Mouse (Mus musculus): ENCODE data around the gene Noto. TPM values are rescaled to one million over a fixed set of nuclear protein-coding genes. Genes with fewer than 3 reads are reported as not detected.
"Not testable (repeated sequence)": the region's sequence is repeated elsewhere in the genome, so short reads cannot be mapped to it uniquely, and the experiment has no call there.

Gene Noto
- polyA plus RNA-seq, 1 experiment, result not detected

DNA sequence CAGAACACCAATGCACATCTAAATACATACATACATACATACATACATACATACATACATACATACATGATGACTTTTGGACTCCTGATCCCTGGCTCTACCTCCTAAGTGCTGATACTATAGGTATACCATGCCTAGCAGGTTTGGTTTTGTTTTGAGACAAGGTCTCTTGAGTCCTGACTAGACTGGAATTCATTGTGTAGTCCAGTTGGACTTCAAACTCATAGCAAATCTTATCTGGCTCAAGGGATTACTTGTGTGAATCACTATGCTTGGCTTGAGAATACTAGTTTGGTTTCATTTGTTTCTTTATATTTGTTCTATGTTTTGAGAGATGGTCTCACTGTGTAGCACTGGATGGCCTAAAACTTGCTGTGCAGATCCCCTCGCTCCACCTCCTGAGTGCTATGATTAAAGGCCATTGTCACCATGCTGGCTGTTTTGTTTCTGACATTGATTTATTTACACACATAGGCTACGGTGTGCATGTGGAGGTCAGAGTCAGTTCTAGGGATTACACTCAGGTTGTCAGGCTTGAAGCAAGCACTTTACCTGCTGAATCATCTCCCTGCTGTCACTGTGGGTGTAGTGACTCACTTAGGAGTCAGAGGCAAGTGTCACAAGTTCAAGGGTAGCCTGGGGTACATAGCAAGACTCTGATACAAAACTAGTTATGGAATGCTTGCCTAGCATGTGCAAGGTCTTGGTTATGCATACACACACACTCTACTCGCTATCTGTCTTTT, 20.0 kb downstream of the Noto start:
- peaks cover 95% of the 10 kb centered on the region for H3K36me3 ChIP-seq (ENCODE audit: control insufficient read depth)

GRCm38 (mm10) chr6:85444266-85444965, 20.7 kb downstream of the Noto start:
- Histone ChIP-seq H3K4me3 (replicated peaks) (no peak overlapping the region), H3K9me3 (ENCODE audit: control insufficient read depth, low read length) (no peaks in the 10 kb centered on the region), H3K27me3 (ENCODE audit: control insufficient read depth) (no peaks in the 10 kb centered on the region), H3K36me3 (ENCODE audit: control insufficient read depth) (peaks cover 91% of the 10 kb centered on the region), H3K4me1 (ENCODE audit: control insufficient read depth) (no peaks in the 10 kb centered on the region; the same call in 1 of the 2 replicates)
- TF ChIP-seq TAL1 (IDR thresholded peaks at IDR 0.05; ENCODE audit: low read length) (no peak), GATA1 (IDR thresholded peaks at IDR 0.05; ENCODE audit: low read length) (no peak)

More for the DNA sequence above, 20.0 kb downstream of the Noto start:
- TF ChIP-seq GATA1 (IDR thresholded peaks at IDR 0.05; ENCODE audit: low read length), result no peak
- TF ChIP-seq TAL1 (IDR thresholded peaks at IDR 0.05; ENCODE audit: low read length), result no peak
- Histone ChIP-seq H3K4me3 (replicated peaks) (no peak overlapping the region), H3K4me1 (ENCODE audit: control insufficient read depth) (no peaks in the 10 kb centered on the region; the same call in 1 of the 2 replicates), H3K9me3 (ENCODE audit: control insufficient read depth, low read length) (no peaks in the 10 kb centered on the region), H3K27me3 (ENCODE audit: control insufficient read depth) (no peaks in the 10 kb centered on the region)

DNA sequence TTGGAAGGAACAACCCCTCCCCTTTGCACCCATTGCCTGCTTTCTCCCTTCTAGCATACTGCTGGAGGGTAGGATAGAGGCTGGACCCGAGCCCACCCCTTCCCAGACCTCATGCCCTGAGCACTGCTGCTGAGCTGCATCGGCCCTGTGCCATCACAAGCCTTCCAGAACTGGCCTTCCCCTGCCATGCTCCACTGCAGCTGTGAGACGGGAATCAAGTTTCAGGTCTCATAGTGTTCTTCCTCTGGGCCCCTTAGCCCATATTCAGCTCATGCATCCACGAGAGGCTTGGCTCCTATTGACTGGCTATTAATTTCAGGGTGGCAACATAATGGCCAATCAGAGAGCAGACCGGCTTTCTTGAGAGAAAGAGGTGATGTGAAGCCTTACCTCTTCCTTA, 21.6 kb downstream of the Noto start:
- Histone ChIP-seq H3K27me3 (ENCODE audit: control insufficient read depth) (no peaks in the 10 kb centered on the region), H3K36me3 (ENCODE audit: control insufficient read depth) (peaks cover 84% of the 10 kb centered on the region), H3K4me1 (ENCODE audit: control insufficient read depth) (peaks cover 6% of the 10 kb centered on the region), H3K9me3 (ENCODE audit: control insufficient read depth, low read length) (no peaks in the 10 kb centered on the region), H3K4me3 (replicated peaks) (no peak overlapping the region)
- TF ChIP-seq TAL1 (IDR thresholded peaks at IDR 0.05; ENCODE audit: low read length) (no peak), GATA1 (IDR thresholded peaks at IDR 0.05; ENCODE audit: low read length) (no peak)

GRCm38 (mm10) chr6:85447351-85447750, 23.7 kb downstream of the Noto start:
- H3K9me3 ChIP-seq (ENCODE audit: control insufficient read depth, low read length), result no peaks in the 10 kb centered on the region
- no peaks in the 10 kb centered on the region for H3K27me3 ChIP-seq (ENCODE audit: control insufficient read depth)
- peaks cover 64% of the 10 kb centered on the region for H3K36me3 ChIP-seq (ENCODE audit: control insufficient read depth)
- TF ChIP-seq GATA1 (IDR thresholded peaks at IDR 0.05; ENCODE audit: low read length), result no peak
- TF ChIP-seq TAL1 (IDR thresholded peaks at IDR 0.05; ENCODE audit: low read length), result no peak
- H3K4me1 ChIP-seq (ENCODE audit: control insufficient read depth), result peaks cover 16% of the 10 kb centered on the region
- H3K4me3 ChIP-seq (replicated peaks), result no peak overlapping the region

DNA sequence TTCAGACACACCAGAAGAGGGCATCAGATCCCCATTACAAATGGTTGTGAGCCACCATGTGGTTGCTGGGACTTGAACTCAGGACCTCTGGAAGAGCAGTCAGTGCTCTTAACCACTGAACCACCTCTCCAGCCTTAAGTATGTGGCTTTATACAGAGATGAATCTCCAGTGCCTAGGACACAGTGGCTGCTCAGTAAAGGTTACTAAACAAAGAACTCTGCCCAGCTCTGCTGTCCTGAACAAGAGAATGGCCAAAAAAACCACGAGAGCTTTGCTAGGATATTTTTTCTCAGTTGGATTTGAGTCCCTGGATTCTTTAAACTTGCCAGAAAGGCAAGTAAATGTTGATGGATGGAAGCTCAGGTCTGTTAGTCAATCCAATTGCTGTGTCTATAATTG, 26.5 kb downstream of the Noto start:
- Histone ChIP-seq H3K4me1 (ENCODE audit: control insufficient read depth) (peaks cover 42% of the 10 kb centered on the region), H3K36me3 (ENCODE audit: control insufficient read depth) (peaks cover 57% of the 10 kb centered on the region), H3K4me3 (replicated peaks) (peak overlapping the region; percentile 96)
- not testable (repeated sequence) for H3K9me3 ChIP-seq (ENCODE audit: control insufficient read depth, low read length); H3K27me3 ChIP-seq (ENCODE audit: control insufficient read depth)

GRCm38 (mm10) chr6:85450697-85451663, 27.3 kb downstream of the Noto start, which contains the start of gene Cct7:
Gene Cct7, plus strand, starts transcription at chr6:85451514.
- Histone ChIP-seq H3K36me3 (ENCODE audit: control insufficient read depth) (peaks cover 54% of the 10 kb centered on the region), H3K4me3 (replicated peaks) (peak within 1 kb of the TSS; percentile 96)
- TF ChIP-seq GATA1 (IDR thresholded peaks at IDR 0.05; ENCODE audit: low read length) (no peak), TAL1 (IDR thresholded peaks at IDR 0.05; ENCODE audit: low read length) (no peak)

GRCm38 (mm10) chr6:85451664-85452410, 28.2 kb downstream of the Noto start, which contains the start of gene Pradc1:
Gene Pradc1, minus strand, starts transcription at chr6:85451970.
- Histone ChIP-seq H3K4me1 (ENCODE audit: control insufficient read depth) (peaks cover 56% of the 10 kb centered on the region), H3K36me3 (ENCODE audit: control insufficient read depth) (peaks cover 53% of the 10 kb centered on the region)
- TF ChIP-seq GATA1 (IDR thresholded peaks at IDR 0.05; ENCODE audit: low read length) (no peak), TAL1 (IDR thresholded peaks at IDR 0.05; ENCODE audit: low read length) (no peak)

More at GRCm38 (mm10) chr6:85450697-85451663, 27.3 kb downstream of the Noto start, which contains the start of gene Cct7:
- Histone ChIP-seq H3K4me1 (ENCODE audit: control insufficient read depth) (peaks cover 47% of the 10 kb centered on the region), H3K9me3 (ENCODE audit: control insufficient read depth, low read length) (no peaks in the 10 kb centered on the region), H3K27me3 (ENCODE audit: control insufficient read depth) (no peaks in the 10 kb centered on the region)

GRCm38 (mm10) chr6:85452411-85452665, 28.7 kb downstream of the Noto start:
- no peak for TF ChIP-seq GATA1 (IDR thresholded peaks at IDR 0.05; ENCODE audit: low read length)
- no peak for TF ChIP-seq TAL1 (IDR thresholded peaks at IDR 0.05; ENCODE audit: low read length)
- peak overlapping the region; percentile 96 for H3K4me3 ChIP-seq (replicated peaks)
- peaks cover 59% of the 10 kb centered on the region for H3K4me1 ChIP-seq (ENCODE audit: control insufficient read depth)
- H3K36me3 ChIP-seq (ENCODE audit: control insufficient read depth), result peaks cover 53% of the 10 kb centered on the region
- H3K27me3 ChIP-seq (ENCODE audit: control insufficient read depth), result no peaks in the 10 kb centered on the region
- no peaks in the 10 kb centered on the region for H3K9me3 ChIP-seq (ENCODE audit: control insufficient read depth, low read length)

More at GRCm38 (mm10) chr6:85451664-85452410, 28.2 kb downstream of the Noto start, which contains the start of gene Pradc1:
- H3K9me3 ChIP-seq (ENCODE audit: control insufficient read depth, low read length), result no peaks in the 10 kb centered on the region
- no peaks in the 10 kb centered on the region for H3K27me3 ChIP-seq (ENCODE audit: control insufficient read depth)
- H3K4me3 ChIP-seq (replicated peaks), result peak within 1 kb of the TSS; percentile 96
